Mouse (Mus musculus): Measurements from ENCODE around the gene Cul5. TPM values are rescaled to one million over a fixed set of nuclear protein-coding genes. Genes with fewer than 3 reads are reported as not detected.

Gene Cul5
- total RNA-seq, 2 experiments from 2014 or later: 54.7 to 56.4 TPM

DNA sequence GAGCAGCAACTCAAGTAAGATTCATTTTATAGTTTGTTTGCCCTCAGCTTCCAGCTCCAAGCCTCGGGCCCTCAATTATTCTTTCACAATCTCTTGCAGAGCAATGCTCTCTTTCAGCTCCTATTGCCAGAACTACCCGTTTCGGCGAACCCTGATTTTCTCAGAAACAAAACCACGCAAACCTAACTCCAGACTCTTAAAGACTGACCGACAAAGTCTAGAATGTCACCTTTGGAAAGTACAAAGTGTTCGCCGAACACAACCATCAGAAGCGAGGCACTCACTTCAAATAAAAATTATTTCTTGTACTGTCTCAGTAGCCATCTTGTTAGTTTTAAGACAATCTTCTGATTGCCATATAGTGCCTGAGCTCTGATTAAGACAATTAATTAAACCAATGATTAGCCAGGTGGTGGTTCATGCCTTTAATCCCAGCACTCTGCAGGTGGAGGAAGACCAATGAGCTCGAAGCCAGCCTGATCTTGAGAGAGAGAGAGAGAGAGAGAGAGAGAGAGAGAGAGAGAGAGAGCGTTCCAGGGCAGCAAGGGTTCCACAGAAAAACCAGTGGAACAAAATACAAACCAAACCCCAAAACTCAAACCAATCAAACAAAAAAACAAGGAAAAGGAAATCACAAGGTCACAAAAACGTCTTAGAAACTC lies 60.4 kb downstream of the Cul5 start:
- DNase-seq (ENCODE audit: low spot score in 2 of 2): peak in 1 of 2 experiments; percentile 4

DNA sequence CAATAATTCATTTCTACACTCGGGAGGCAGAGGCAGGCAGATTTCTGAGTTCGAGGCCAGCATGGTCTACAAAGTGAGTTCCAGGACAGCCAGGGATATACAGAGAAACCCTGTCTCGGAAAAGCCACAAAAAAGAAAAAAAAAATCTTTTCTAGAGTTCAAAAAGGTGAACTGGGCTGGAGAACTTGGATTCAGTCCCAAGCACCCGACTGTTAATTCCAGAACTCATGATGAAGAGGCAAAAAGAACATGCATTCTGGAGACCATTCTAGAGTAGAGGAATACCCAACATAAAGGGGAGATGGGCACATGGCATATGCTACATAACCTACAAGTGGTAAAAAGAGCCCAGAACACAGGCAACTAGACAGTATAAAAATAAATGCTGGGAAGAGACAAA lies 62.0 kb downstream of the Cul5 start:
- DNase-seq (ENCODE audit: low spot score in 2 of 2): no peak

DNA sequence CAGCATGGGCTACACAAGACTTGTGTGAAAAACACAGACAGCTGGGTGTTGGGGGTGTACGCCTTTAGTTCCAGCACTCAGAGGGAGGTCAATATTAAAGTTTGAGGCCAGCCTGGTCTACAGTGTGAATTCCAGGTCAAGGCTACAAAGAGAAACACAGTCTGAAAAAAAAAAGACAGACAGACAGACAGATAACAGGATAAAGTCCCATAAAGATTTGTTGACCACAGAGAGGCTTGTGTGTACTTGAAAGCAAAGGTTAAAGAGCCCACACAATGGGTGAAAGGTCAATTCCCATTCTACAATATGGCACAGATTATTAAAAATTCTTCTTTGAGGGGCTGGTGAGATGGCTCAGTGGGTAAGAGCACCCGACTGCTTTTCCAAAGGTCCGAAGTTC lies 62.6 kb downstream of the Cul5 start:
- DNase-seq (ENCODE audit: low spot score in 2 of 2): no peak

DNA sequence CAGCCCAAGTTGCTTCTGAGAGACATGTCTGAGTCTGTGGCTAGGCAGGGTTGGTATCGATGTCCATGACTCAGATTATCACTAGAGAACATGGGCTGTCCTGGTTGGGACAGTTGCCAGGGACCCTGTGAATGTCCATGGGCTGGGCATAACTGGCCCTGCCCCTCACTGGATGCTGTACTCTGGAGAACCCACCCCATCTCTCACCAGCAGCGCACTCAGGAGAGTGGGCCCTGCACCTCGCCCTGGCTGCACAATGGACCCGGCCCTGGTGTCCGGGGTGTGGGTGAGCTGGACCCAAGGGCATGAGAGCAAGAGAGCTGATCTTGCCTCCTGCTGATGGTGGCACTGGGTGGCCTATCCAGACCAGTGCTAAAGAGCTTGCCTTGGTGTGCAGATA lies 64.9 kb downstream of the Cul5 start:
- no peak for DNase-seq (ENCODE audit: low spot score in 2 of 2)

DNA sequence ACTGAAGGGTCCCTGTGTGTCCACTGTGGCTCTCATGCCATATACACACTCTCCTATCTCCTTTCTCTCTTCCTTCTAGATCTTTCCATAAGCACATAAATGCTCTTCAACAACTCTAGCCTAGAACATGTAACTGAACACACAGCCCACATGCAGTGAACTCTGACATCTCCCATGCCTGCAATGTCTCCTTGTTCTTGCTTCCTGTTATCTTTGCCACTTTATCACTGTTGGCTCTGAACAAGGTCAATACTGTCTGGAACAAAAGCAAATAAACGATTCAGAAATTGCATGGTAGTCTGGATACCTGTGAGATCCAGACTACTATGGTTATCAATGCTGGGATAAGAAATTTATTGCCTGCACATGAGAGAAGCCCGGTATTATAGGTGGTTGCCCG lies 66.0 kb downstream of the Cul5 start:
- DNase-seq (ENCODE audit: low spot score in 2 of 2): no peak

DNA sequence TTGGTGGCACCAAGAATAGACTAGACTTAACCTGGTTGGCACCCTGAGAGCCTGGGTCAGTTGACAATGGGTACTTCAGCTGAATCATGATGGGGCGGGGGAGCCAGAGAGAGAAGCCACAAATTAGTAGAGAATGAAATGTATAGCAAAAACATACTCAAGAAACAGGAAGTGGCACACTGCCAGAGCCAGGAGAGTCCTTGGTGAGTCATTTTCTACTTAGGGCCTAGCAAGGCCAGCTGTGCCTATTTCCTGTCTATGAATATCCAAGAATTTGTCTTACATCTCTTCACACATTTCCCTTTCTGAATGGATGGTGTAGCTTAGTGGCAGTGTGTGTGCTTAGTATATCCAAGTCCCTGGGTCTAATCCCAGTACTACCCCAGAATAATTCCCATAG lies 66.4 kb downstream of the Cul5 start:
- peak; percentile 13 to 27 for DNase-seq (ENCODE audit: low spot score in 2 of 2)

DNA sequence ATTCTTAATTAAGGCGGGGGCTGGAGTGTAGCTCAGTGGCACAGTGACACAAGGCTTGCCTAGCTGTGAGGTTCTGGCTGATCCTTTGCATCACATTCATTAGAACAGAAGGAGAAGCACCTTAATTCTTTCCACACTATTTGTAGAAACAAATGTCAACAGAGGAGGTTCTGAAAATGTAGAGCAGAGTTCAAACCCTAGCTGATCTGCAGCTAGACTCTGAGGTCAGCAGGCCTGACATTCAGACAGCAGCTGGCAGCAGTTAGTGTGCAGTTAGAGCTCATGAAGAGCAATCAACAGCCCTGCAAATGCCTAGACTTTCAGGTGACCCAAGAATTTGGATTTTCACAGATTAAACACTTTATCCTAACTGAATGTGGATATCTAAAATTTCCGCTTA lies 68.3 kb downstream of the Cul5 start:
- DNase-seq (ENCODE audit: low spot score in 2 of 2): no peak

DNA sequence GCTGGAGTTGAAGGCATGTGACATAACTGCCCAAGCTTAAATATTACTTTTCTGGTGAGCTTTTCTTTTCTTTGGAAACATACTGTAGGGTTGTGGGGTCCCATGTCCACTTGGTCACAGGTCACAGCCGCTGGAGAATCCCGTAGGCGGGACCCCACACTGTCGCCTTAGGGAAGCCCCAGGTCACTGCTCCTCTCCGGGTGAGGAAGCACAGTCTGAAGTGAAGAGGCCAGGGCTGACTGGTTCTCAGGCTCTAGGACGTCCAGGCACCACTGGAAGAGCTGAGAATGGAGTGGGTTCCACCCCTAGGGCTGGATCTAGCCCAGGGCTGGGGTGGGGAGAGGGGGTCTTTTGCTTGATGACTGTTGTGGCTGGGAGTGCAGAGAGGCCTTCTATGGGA lies 71.2 kb downstream of the Cul5 start:
- DNase-seq (ENCODE audit: low spot score in 2 of 2): no peak

DNA sequence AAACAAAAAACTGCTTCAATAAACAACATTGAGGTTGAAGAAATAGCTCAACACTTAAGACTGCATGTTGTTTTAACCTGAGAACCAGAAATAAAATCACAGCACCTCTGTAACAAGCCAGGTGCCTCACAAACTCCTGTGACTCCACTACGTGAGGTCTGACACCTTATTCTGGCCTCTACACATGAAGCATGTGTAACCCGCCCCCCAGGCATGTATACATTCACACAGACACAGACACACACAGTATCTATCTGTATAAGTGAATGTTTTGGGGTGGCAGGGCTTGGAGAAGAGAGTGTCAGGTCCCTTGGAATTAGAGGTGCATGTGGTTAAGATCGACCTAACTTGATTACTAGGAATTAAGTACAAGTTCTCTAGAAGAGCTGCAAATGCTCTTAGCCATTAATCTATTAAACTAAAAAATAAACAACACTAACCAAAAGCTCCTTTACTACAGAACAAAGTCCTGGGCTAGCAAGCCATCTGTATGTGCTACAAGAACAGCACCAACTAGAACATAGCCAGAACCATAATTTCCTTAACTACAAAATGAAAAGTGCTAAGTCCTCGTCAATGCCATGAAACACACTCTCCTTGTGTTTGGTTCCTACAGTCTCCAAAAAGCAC lies 72.7 kb downstream of the Cul5 start:
- DNase-seq (ENCODE audit: low spot score in 2 of 2): no peak

DNA sequence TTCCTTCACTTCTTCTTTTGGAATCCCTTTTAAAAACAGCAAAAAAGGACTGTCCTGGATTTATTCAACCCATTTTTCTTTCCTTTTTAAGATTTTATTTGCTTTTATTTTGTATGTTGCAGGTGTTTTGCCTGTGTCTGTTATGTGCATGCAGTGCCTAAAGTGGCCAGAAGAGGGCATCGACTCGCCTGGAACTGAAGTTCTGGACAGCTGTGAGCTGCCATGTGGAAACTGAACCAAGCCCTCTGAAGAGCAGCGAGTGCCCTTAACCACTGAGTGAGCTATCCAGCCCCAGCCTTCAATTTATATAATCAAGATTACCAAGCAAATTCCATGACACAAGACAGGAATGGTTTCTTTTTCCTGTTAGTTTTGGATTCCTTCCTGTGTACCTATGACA lies 75.0 kb downstream of the Cul5 start:
- peak; percentile 32 to 57 for DNase-seq (ENCODE audit: low spot score in 2 of 2)

DNA sequence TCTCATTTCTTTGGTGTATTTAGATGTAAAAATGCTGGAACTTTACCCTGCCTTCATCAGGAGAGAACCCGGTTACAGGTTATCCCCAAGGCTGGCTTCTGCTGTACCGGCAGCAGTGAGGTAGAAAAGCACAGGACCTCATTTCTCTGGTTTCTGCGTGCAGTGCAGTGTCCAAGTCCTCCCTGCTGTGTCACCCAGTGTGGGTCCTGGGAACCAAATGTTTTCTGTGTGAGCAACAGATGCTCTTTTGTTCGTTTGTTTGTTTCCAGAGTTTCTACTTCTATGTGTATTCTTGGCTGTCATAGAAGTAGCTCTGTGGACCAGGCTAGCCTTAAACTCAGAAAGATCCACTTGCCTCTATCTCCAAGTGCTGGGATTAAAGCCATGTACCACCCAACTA lies 87.9 kb downstream of the Cul5 start:
- DNase-seq (ENCODE audit: low spot score in 2 of 2): no peak

DNA sequence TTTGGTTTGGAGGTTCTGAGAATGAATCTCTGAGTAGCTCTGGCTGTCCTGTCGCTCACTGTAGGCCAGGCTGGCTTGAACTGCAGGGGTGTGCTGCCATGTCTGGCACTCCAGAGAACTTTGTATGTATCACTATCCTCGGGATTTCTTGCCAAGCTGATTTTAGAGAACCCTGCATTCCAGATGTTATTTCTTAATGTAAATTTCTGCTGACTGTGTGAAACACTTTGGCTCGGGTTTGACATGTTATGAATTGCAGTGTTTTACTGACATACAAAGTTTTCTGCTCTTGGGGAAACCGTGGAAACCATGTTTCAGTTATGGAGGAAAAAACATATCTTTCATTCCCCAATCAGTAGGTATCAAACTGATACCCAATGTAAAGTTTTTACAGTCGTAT lies 94.1 kb downstream of the Cul5 start:
- DNase-seq (ENCODE audit: low spot score in 2 of 2): no peak

DNA sequence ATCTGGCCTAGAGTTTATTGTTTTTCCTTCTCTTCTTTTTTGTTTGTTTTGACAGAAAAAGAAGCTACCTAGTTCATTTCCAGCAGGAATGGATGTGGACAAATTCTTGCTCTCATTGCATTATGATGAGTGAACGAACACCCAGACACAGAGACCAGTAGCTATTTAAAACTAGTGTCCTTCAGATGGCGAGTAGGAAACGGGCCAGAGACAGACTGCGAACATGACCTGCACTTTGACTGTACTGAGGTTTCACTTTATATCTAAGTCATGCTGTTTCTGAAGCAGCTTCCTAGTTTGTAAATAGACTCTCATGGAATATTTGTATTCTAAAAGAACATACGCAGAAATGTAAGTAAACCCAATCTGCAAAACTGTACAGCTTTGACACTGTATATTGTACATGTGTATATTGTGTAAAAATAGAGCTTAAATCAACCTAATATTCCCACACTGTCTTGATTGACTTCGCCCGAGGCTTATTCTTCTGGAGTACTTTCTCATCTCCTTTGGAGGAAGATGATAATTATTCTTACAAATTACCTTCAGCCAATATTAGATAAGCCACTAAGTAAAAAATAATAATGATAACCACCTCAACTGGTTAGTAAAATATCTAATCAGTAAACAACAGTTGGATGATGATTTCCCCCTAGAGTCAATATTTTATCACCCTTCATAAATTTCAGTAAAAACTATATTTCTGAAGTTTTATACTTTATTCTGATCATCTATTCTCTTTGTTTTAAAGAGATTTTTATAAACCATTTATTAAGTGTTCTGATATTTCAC lies 97.1 kb downstream of the Cul5 start:
- DNase-seq (ENCODE audit: low spot score in 2 of 2): no peak

DNA sequence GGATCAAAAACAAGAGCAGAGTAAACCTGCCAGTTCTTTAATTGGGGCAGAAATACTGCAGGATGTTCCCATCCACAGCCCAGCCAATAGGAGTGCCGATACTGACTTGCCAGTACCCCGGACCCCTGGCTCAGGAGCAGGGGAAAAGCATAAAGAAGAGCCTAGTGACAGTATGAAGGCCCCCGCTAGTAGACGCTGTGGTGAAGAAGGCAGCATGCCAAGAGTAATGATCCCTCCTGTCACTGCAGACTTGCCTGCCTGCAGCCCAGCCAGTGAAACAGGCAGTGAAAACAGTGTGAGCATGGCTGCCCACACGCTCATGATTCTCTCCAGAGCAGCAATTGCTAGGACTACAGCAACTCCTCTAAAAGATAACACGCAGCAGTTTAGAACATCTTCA lies 99.2 kb downstream of the Cul5 start:
- peak; percentile 23 to 43 for DNase-seq (ENCODE audit: low spot score in 2 of 2)

Other genes with a start within 250 kb of the Cul5 start
- 10 to 100 TPM; 14.0 to 16.2 TPM for gene Atm, start 133.3 kb downstream of the Cul5 start, total RNA-seq (2021)
- gene Npat, start 133.0 kb downstream of the Cul5 start, total RNA-seq (2021): 10 to 100 TPM; 18.9 to 22.0 TPM
- gene Acat1, start 59.6 kb downstream of the Cul5 start, total RNA-seq (2021): 10 to 100 TPM; 56.7 to 59.2 TPM
- gene Rab39, start 36.2 kb upstream of the Cul5 start, total RNA-seq (2021): 1 to 10 TPM; 1.2 to 1.6 TPM
- 1 to 10 TPM; 2.4 to 2.8 TPM for gene Slc35f2, start 101.5 kb upstream of the Cul5 start, total RNA-seq (2021)
- not detected for gene Sln, start 180.2 kb upstream of the Cul5 start, total RNA-seq (2021)

Data from left cerebral cortex, adult 18-20 months (tissue).